Mouse (Mus musculus) MEL (cell line): Measurements from ENCODE around the gene Frrs1.

Source experiments
- BHLHE40 ChIP-seq: IDR thresholded peaks from 2 replicates; pipeline ENCODE4 v1.6.1; 2012; ENCODE audit warnings: low read depth, mild to moderate bottlenecking, inconsistent platforms, low read length, improper control_type of control experiment, borderline replicate concordance
- CTCF ChIP-seq, 3 experiments: IDR thresholded peaks in 2 of 3; conservative IDR thresholded peaks in 1 of 3; 2 replicates each; pipeline ENCODE4 v1.5.1; 2011 to 2012; ENCODE audit warnings: low read length in 3 of 3, low read depth in 2 of 3, mild to moderate bottlenecking in 2 of 3, improper control_type of control experiment in 1 of 3, inconsistent platforms in 1 of 3, mixed read lengths in 1 of 3, moderate library complexity in 1 of 3; ENCODE audit not compliant: control insufficient read depth in 1 of 3, insufficient read depth in 1 of 3, poor library complexity in 1 of 3, severe bottlenecking in 1 of 3
- EP300 ChIP-seq, 2 experiments: IDR thresholded peaks; 2 replicates each; pipeline ENCODE4 v1.6.1; 2011; ENCODE audit warnings: improper control_type of control experiment in 2 of 2, low read length in 2 of 2, low read depth in 1 of 2, mild to moderate bottlenecking in 1 of 2
- GATA1 ChIP-seq: IDR thresholded peaks from 2 replicates; pipeline ENCODE4 v1.6.1; 2011; ENCODE audit warnings: low read depth, low read length, improper control_type of control experiment
- MYB ChIP-seq: IDR thresholded peaks from 2 replicates; pipeline ENCODE4 v1.6.1; 2011; ENCODE audit warnings: mild to moderate bottlenecking, low read depth, low read length, improper control_type of control experiment
- POLR2A ChIP-seq, 2 experiments: IDR thresholded peaks; 2 replicates each; pipeline ENCODE4 v1.6.1; 2011 to 2012; ENCODE audit warnings: low read length in 2 of 2, mild to moderate bottlenecking in 2 of 2, control low read depth in 1 of 2, improper control_type of control experiment in 1 of 2, low read depth in 1 of 2, moderate library complexity in 1 of 2; ENCODE audit not compliant: control insufficient read depth in 1 of 2, insufficient read depth in 1 of 2, poor library complexity in 1 of 2
- USF2 ChIP-seq, 2 experiments: IDR thresholded peaks; 2 replicates each; pipeline ENCODE4 v1.6.1; 2011 to 2012; ENCODE audit warnings: improper control_type of control experiment in 2 of 2, low read length in 2 of 2, borderline replicate concordance in 1 of 2, inconsistent platforms in 1 of 2, low read depth in 1 of 2, mild to moderate bottlenecking in 1 of 2; ENCODE audit not compliant: insufficient read depth in 1 of 2
- ZMIZ1 ChIP-seq: IDR thresholded peaks from 2 replicates; pipeline ENCODE4 v1.6.1; 2012; ENCODE audit warnings: low read depth, mild to moderate bottlenecking, inconsistent platforms, low read length, improper control_type of control experiment, moderate library complexity

DNA sequence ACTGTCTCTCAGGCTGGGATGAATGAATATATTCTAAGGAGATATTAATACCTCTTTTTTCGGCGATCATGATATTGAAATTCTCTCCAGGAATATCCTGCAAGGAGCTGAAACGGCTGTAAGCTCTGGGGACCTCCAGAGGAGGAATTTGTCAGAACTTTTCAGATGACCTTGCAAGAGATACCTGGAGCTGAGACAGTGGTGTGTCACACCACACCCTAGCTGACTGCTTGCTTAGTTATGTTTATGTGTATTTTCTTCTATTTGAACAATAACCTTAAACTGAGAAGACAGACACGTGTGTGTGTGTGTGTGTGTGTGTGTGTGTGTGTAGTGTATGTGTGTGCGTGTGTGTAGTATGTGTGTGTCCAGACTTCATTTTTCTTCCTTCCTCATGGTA, 488 bp downstream of the Frrs1 start:
- TF ChIP-seq EP300 (IDR thresholded peaks at IDR 0.05; ENCODE audit: low read depth in 1 of 2, low read length in 2 of 2): no peak
- no peak for TF ChIP-seq BHLHE40
- no peak for TF ChIP-seq GATA1
- TF ChIP-seq CTCF (IDR thresholded peaks at IDR 0.05 in 2 of 3, conservative IDR thresholded peaks at IDR 0.05 in 1 of 3; ENCODE audit: control insufficient read depth in 1 of 3, insufficient read depth in 1 of 3, low read depth in 2 of 3, low read length in 3 of 3, poor library complexity in 1 of 3, severe bottlenecking in 1 of 3): no peak
- no peak; a peak in 1 of 4 replicates for TF ChIP-seq POLR2A (IDR thresholded peaks at IDR 0.05; ENCODE audit: control insufficient read depth in 1 of 2, insufficient read depth in 1 of 2, low read depth in 1 of 2, low read length in 2 of 2, poor library complexity in 1 of 2)
- TF ChIP-seq ZMIZ1: no peak
- TF ChIP-seq USF2 (IDR thresholded peaks at IDR 0.05; ENCODE audit: borderline replicate concordance in 1 of 2, insufficient read depth in 1 of 2, low read depth in 1 of 2, low read length in 2 of 2): no peak
- TF ChIP-seq MYB: no peak
